In genomic region chr9:9107697-9108096, GRCm38 (mm10) we compare ENCODE assay signal across 21 mouse cellular contexts.
"Had no signal": no experiment of that assay in that cellular context is flagged by ENCODE, and none has a peak within 500 bp of the region (broad histone marks: within the 10 kb centered on the region; RNA-seq: fewer than 3 reads in every experiment).

No protein-coding gene starts in this region.

- H3K36me3 ChIP-seq: liver, embryonic 15.5 days; lung, embryonic 15.5 days; midbrain, embryonic 13.5 days; midbrain, embryonic 15.5 days; neural tube, embryonic 13.5 days; neural tube, embryonic 15.5 days had no signal

- H3K9me3 ChIP-seq: liver, embryonic 15.5 days; lung, embryonic 15.5 days; midbrain, embryonic 13.5 days; midbrain, embryonic 15.5 days; neural tube, embryonic 13.5 days; neural tube, embryonic 15.5 days had no signal

- DNase-seq: liver, postnatal 0 days; lung, adult 2 months; lung, postnatal 14 days; lung, postnatal 36 days; retina, postnatal 1 day; right cerebral cortex, adult 18-20 months; right cerebral cortex, postnatal 25 days; right cerebral cortex, postnatal 4 days; spleen, adult 18-20 months; thymus, adult 18-20 months; thymus, postnatal 14 days; thymus, postnatal 4 days had no signal

- H3K27me3 ChIP-seq: liver, embryonic 15.5 days; lung, embryonic 15.5 days; midbrain, embryonic 13.5 days; midbrain, embryonic 15.5 days; neural tube, embryonic 13.5 days; neural tube, embryonic 15.5 days had no signal

- H3K4me2 ChIP-seq: liver, embryonic 15.5 days; lung, embryonic 15.5 days; midbrain, embryonic 11.5 days; midbrain, embryonic 13.5 days; midbrain, embryonic 15.5 days; neural tube, embryonic 13.5 days; neural tube, embryonic 15.5 days had no signal

- H3K27ac ChIP-seq: liver, embryonic 15.5 days; lung, embryonic 15.5 days; macrophage; midbrain, embryonic 13.5 days; midbrain, embryonic 15.5 days; neural tube, embryonic 13.5 days; neural tube, embryonic 15.5 days had no signal

- ATAC-seq: liver, postnatal 0 days; lung, postnatal 0 days; midbrain, embryonic 13.5 days; midbrain, embryonic 15.5 days had no signal

- H3K4me3 ChIP-seq: liver, embryonic 15.5 days; lung, embryonic 15.5 days; midbrain, embryonic 13.5 days; midbrain, embryonic 15.5 days; neural tube, embryonic 13.5 days; neural tube, embryonic 15.5 days had no signal

- H3K4me1 ChIP-seq: liver, embryonic 15.5 days; midbrain, embryonic 13.5 days; midbrain, embryonic 15.5 days; neural tube, embryonic 13.5 days; neural tube, embryonic 15.5 days had no signal
